Mouse (Mus musculus) forebrain, embryonic 14.5 days (tissue): Measurements from ENCODE around the gene Rps13. TPM values are rescaled to one million over a fixed set of nuclear protein-coding genes. Genes with fewer than 3 reads are reported as not detected.

ENCODE experiments used
- ATAC-seq: fragments of 200-750 bp; cut with Nextera tagmentation; 2 replicates; pipeline ENCODE4 v1.8.0; 2017; ENCODE audit warnings: mild to moderate bottlenecking, moderate library complexity
- DNase-seq: peaks from one replicate; pipeline ENCODE4 v3.0.0-alpha.2; 2015; ENCODE audit warnings: low spot score
- H3K27ac ChIP-seq: fragments of 300-500 bp; sonication (generic); 2 replicates; pipeline ENCODE4 v1.5.1; 2014; ENCODE audit warnings: low read depth, mild to moderate bottlenecking, control low read depth, low read length, moderate library complexity
- H3K27me3 ChIP-seq: fragments of 300-500 bp; sonication (generic); replicated peaks from 2 replicates; pipeline ENCODE4 v1.6.1; 2014; ENCODE audit warnings: low read length, control low read depth, mixed read lengths; ENCODE audit not compliant: control insufficient read depth, insufficient read depth
- H3K36me3 ChIP-seq: fragments of 300-500 bp; sonication (generic); 2 replicates; pipeline ENCODE4 v1.6.1; 2014; ENCODE audit warnings: low read length, control low read depth; ENCODE audit not compliant: control insufficient read depth, insufficient read depth
- H3K4me1 ChIP-seq: fragments of 300-500 bp; sonication (generic); 2 replicates; pipeline ENCODE4 v1.6.1; 2014; ENCODE audit warnings: antibody characterized with exemption, low read length, control low read depth; ENCODE audit not compliant: control insufficient read depth, insufficient read depth
- H3K4me2 ChIP-seq: fragments of 300-500 bp; sonication (generic); 2 replicates; pipeline ENCODE4 v1.6.1; 2014; ENCODE audit warnings: mild to moderate bottlenecking, control low read depth, low read length
- H3K4me3 ChIP-seq: fragments of 300-500 bp; sonication (generic); 2 replicates; pipeline ENCODE4 v1.5.1; 2014; ENCODE audit warnings: low read depth, low read length, control low read depth
- H3K9ac ChIP-seq: fragments of 300-500 bp; sonication (generic); 2 replicates; pipeline ENCODE4 v1.6.1; 2014; ENCODE audit warnings: mild to moderate bottlenecking, low read length, control low read depth, moderate library complexity
- H3K9me3 ChIP-seq: fragments of 300-500 bp; sonication (generic); replicated peaks from 2 replicates; pipeline ENCODE4 v1.6.1; 2016; ENCODE audit warnings: low read length, control low read depth, mixed read lengths; ENCODE audit not compliant: control insufficient read depth
- WGBS: fragments of 180-500 bp; shearing (Covaris S2); extraction: QIAGEN DNeasy Blood & Tissue Kit; methylation state at CpG from one replicate; pipeline ENCODE4 v1.1.7; 2014; 5-methylcytosine and 5-hydroxymethylcytosine counted together
- polyA plus RNA-seq: library from polyadenylated mRNA; unstranded; fragments of >200 nt; fragmentation: Nextera tagmentation; extraction: Ambion mirVana; gene quantifications from 2 replicates; pipeline ENCODE4 v1.2.1, GENCODE M21; 2014

Gene Rps13
- polyA plus RNA-seq, 1 experiment from 2014 or later = 675 TPM

- no peak overlapping the region for H3K4me2 ChIP-seq
- no peaks in the 10 kb centered on the region for H3K36me3 ChIP-seq
- H3K9me3 ChIP-seq = no peaks in the 10 kb centered on the region
- no peak overlapping the region for H3K9ac ChIP-seq
- 61% methylated on average over 12 of the region's 12 CpGs for WGBS
- DNase-seq (peak; percentile 43), ATAC-seq (no peak)
- H3K4me3 ChIP-seq = no peak overlapping the region
- H3K27ac ChIP-seq = no peak overlapping the region
- no peaks in the 10 kb centered on the region for H3K27me3 ChIP-seq
- peaks cover 24% of the 10 kb centered on the region for H3K4me1 ChIP-seq
These were observed 47.8 kb downstream of the Rps13 start for GRCm38 (mm10) chr7:116286173-116286572.

GRCm38 (mm10) chr7:116285216-116285615 lies 48.8 kb downstream of the Rps13 start:
- H3K4me1 ChIP-seq = peaks cover 25% of the 10 kb centered on the region
- no peak for DNase-seq
- no peaks in the 10 kb centered on the region for H3K36me3 ChIP-seq
- H3K9ac ChIP-seq = no peak overlapping the region
- H3K27ac ChIP-seq = no peak overlapping the region
- no peaks in the 10 kb centered on the region for H3K27me3 ChIP-seq
- no peak overlapping the region for H3K4me2 ChIP-seq
- WGBS = 91% methylated on average over 1 of the region's 1 CpGs
- no peaks in the 10 kb centered on the region for H3K9me3 ChIP-seq
- H3K4me3 ChIP-seq = no peak overlapping the region
- ATAC-seq = no peak

GRCm38 (mm10) chr7:116282755-116283154 lies 51.2 kb downstream of the Rps13 start:
- WGBS = 4% methylated on average over 11 of the region's 11 CpGs
- Histone ChIP-seq H3K27me3 (no peaks in the 10 kb centered on the region), H3K4me2 (0 out of 2 replicates have a peak overlapping the region, but pooled peaks have one; percentile 9), H3K9ac (no peak overlapping the region), H3K27ac (peak overlapping the region; percentile 56; the same call in 1 of the 2 replicates), H3K9me3 (no peaks in the 10 kb centered on the region), H3K4me1 (peaks cover 28% of the 10 kb centered on the region), H3K36me3 (no peaks in the 10 kb centered on the region), H3K4me3 (no peak overlapping the region)
- ATAC-seq (peak; percentile 86), DNase-seq (peak; percentile 82)

Other genes starting within 250 kb of the Rps13 start
- gene Gm4353, start 249.6 kb downstream of the Rps13 start, polyA plus RNA-seq = 0.96 and 1.4 TPM in 2 replicates
- 3.1 and 4.7 TPM in 2 replicates for gene Plekha7, start 25.8 kb downstream of the Rps13 start, polyA plus RNA-seq
- 11.7 and 16.3 TPM in 2 replicates for gene Pik3c2a, start 109.3 kb upstream of the Rps13 start, polyA plus RNA-seq
- gene Nucb2, start 170.2 kb upstream of the Rps13 start, polyA plus RNA-seq = 18.0 and 19.4 TPM in 2 replicates